Mouse (Mus musculus): ENCODE measurements around the gene Sympk. TPM values are rescaled to one million over a fixed set of nuclear protein-coding genes. Genes with fewer than 3 reads are reported as not detected.

The Sympk gene
- 21.6 and 22.6 TPM in 2 replicates for polyA plus RNA-seq (2012)

DNA sequence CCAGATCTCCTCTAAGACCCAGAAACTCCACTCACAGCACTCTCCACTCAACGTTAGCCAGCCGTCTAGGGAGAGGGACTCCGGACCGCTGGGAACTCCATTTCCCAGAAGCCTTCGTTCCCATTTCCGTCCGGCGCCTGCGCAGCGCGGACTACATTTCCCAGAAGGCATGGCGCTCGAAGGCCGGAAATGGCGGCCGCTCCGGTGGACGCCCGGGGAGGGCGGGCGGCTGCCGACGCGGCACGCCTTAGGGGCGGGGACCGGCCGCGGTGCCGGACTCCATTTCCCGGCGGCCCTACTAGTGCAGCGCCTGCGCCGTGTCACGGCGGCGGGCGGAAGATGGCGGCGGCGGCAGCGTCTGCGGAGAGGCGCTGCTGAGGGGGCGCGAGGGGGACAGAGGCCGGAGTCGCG is at the start of gene Sympk:
Sympk (plus strand) TSS at position 282 of the 411 bp plus-strand sequence.
- Histone ChIP-seq H3K27me3 (ENCODE audit: control insufficient read depth) (peaks cover 46% of the 10 kb centered on the region), H3K4me1 (ENCODE audit: control insufficient read depth) (peaks cover 44% of the 10 kb centered on the region), H3K36me3 (ENCODE audit: control insufficient read depth) (peaks cover 13% of the 10 kb centered on the region), H3K4me3 (replicated peaks) (peak within 1 kb of the TSS; percentile 95), H3K9me3 (ENCODE audit: control insufficient read depth, low read length) (no peaks in the 10 kb centered on the region; the same call in 1 of the 2 replicates)
- TF ChIP-seq GATA1 (IDR thresholded peaks at IDR 0.05; ENCODE audit: low read length) (no peak), TAL1 (IDR thresholded peaks at IDR 0.05; ENCODE audit: low read length) (no peak)

DNA sequence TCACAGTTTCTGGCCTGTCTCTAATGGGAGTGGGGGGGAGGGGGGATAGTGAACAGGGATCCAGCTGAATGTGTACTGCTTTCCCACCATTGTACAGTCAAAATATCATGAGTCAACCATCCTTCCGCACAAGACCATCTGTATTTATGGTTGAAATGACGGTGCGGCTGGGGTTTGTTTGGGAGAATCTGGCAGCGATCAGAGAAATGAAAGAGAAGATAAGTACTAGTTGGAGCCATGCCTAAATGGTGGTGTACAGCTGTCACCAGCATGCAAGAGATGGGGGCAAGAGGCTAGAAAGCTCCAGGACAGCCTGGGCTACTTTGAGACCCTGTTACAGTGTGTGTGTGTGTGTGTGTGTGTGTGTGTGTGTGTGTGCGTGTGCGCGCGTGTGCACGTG is 45.8 kb upstream of the Sympk start:
- H3K36me3 ChIP-seq (ENCODE audit: control insufficient read depth) = no peaks in the 10 kb centered on the region
- no peak overlapping the region for H3K4me3 ChIP-seq (replicated peaks)
- no peaks in the 10 kb centered on the region for H3K27me3 ChIP-seq (ENCODE audit: control insufficient read depth)
- no peak for TF ChIP-seq TAL1 (IDR thresholded peaks at IDR 0.05; ENCODE audit: low read length)
- TF ChIP-seq GATA1 (IDR thresholded peaks at IDR 0.05; ENCODE audit: low read length) = no peak
- H3K9me3 ChIP-seq (ENCODE audit: control insufficient read depth, low read length) = no peaks in the 10 kb centered on the region
- no peaks in the 10 kb centered on the region for H3K4me1 ChIP-seq (ENCODE audit: control insufficient read depth)

DNA sequence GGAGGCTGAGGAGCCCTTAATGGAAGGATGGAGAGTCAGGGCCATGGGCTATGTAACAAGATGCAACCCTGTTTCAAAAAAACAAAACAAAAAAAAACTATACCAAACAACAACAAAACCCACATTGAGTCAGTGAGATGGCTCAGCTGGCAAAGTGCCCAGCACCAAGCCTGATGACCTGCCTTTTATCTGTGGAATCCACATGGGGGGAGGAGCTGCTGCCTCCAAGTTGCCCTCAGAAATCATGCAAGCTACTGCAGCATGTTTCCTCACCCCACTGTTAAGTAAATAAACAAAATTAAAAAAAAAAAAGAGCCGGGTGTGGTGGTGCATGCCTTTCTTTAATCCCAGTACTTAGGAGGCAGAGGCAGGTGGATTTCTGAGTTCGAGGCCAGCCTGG is 37.7 kb upstream of the Sympk start:
- H3K9me3 ChIP-seq (ENCODE audit: control insufficient read depth, low read length) = no peaks in the 10 kb centered on the region; the same call in 1 of the 2 replicates
- H3K4me1 ChIP-seq (ENCODE audit: control insufficient read depth) = peaks cover 16% of the 10 kb centered on the region
- peaks cover 42% of the 10 kb centered on the region for H3K27me3 ChIP-seq (ENCODE audit: control insufficient read depth)
- TF ChIP-seq TAL1 (IDR thresholded peaks at IDR 0.05; ENCODE audit: low read length) (no peak), GATA1 (IDR thresholded peaks at IDR 0.05; ENCODE audit: low read length) (no peak)
- no peaks in the 10 kb centered on the region for H3K36me3 ChIP-seq (ENCODE audit: control insufficient read depth)
- no peak overlapping the region for H3K4me3 ChIP-seq (replicated peaks)

DNA sequence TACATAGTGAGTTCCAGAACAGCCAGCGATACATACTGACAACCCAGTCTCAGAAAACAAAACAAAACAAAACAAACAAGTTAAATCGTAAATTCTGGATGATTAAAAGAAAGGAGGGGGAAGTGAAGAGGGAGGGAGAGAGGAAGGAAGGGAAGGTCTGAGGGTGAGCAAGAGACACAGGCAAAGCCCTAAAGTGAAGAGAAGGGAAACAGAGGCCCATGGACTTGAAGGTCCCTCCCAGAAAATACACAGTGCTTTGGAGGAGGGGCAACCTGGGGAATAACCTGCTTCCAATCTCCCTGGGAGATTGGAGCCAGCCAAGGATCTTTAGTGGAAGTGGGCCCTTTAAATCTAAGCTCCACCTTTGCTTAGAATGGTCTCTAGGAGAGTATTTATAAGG is 37.1 kb upstream of the Sympk start, which contains the start of gene Nanos2:
Nanos2 (plus strand) TSS at position 301 of the 400 bp plus-strand sequence.
- Histone ChIP-seq H3K9me3 (ENCODE audit: control insufficient read depth, low read length) (peaks cover 1% of the 10 kb centered on the region; the same call in 1 of the 2 replicates), H3K4me3 (replicated peaks) (no peak within 1 kb of the TSS), H3K27me3 (ENCODE audit: control insufficient read depth) (peaks cover 48% of the 10 kb centered on the region), H3K36me3 (ENCODE audit: control insufficient read depth) (no peaks in the 10 kb centered on the region), H3K4me1 (ENCODE audit: control insufficient read depth) (peaks cover 22% of the 10 kb centered on the region)
- TF ChIP-seq GATA1 (IDR thresholded peaks at IDR 0.05; ENCODE audit: low read length) (no peak), TAL1 (IDR thresholded peaks at IDR 0.05; ENCODE audit: low read length) (no peak)

DNA sequence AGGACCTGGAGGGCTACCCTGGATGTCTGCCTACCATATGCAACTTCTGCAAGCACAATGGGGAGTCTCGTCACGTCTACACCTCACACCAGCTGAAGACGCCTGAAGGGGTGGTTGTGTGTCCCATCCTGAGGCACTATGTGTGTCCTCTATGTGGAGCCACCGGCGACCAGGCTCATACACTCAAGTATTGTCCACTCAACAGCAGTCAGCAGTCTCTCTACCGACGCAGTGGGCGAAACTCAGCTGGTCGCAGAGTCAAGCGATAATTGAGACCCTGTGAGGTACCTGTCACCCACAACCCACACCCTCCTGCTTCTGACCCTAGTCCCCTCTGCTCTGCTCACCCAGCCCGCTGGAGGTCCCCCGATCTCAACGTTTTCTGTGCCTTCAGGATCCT is 36.4 kb upstream of the Sympk start:
- peaks cover 54% of the 10 kb centered on the region for H3K27me3 ChIP-seq (ENCODE audit: control insufficient read depth)
- H3K36me3 ChIP-seq (ENCODE audit: control insufficient read depth) = no peaks in the 10 kb centered on the region
- peaks cover 24% of the 10 kb centered on the region for H3K4me1 ChIP-seq (ENCODE audit: control insufficient read depth)
- H3K9me3 ChIP-seq (ENCODE audit: control insufficient read depth, low read length) = peaks cover 4% of the 10 kb centered on the region; the same call in 1 of the 2 replicates
- H3K4me3 ChIP-seq (replicated peaks) = no peak overlapping the region
- TF ChIP-seq TAL1 (IDR thresholded peaks at IDR 0.05; ENCODE audit: low read length) = no peak
- TF ChIP-seq GATA1 (IDR thresholded peaks at IDR 0.05; ENCODE audit: low read length) = no peak

DNA sequence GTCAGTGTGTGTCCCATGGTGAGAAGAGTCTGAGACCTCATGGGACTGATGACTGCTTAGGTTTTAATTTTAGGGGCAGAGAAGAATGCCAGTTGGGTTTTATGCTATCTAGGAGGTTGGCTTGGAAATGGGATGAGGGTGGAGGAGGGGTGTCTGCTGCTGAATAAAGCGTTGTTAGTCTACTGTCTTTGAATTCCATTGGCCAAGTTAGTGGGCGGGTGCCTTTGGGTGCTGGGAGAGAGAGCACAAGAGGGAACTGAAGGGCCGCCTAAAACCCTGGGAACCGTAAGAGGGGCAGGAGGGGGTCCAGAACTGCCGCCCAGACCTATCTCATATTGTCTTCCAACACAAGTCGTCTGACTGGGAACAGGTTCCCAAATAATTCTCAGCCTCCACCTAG is 35.4 kb upstream of the Sympk start:
- TF ChIP-seq GATA1 (IDR thresholded peaks at IDR 0.05; ENCODE audit: low read length) = no peak
- no peak for TF ChIP-seq TAL1 (IDR thresholded peaks at IDR 0.05; ENCODE audit: low read length)
- peaks cover 24% of the 10 kb centered on the region for H3K4me1 ChIP-seq (ENCODE audit: control insufficient read depth)
- peaks cover 65% of the 10 kb centered on the region for H3K27me3 ChIP-seq (ENCODE audit: control insufficient read depth)
- H3K4me3 ChIP-seq (replicated peaks) = no peak overlapping the region
- H3K36me3 ChIP-seq (ENCODE audit: control insufficient read depth) = no peaks in the 10 kb centered on the region
- H3K9me3 ChIP-seq (ENCODE audit: control insufficient read depth, low read length) = peaks cover 4% of the 10 kb centered on the region; the same call in 1 of the 2 replicates

DNA sequence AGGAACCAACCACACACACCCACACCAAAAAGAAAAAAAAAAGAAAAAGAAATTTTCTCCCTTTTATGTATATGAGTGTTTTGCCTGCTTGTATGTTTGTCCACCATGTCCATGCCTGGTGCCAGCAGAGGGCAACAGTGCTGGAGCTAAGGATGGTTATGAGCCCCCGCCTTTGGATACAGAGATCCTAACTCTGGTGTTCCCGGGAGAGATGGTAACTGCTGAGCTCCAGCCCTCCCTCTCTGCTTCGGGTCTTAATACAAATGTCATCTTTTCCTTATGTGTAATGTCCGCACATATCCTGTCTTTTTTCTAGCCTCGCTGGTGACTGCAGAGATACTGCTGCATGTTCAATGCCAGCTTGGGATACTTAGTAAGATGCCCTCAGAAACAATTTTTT is 34.2 kb upstream of the Sympk start:
- H3K4me3 ChIP-seq (replicated peaks) = no peak overlapping the region
- H3K27me3 ChIP-seq (ENCODE audit: control insufficient read depth) = peaks cover 68% of the 10 kb centered on the region
- H3K9me3 ChIP-seq (ENCODE audit: control insufficient read depth, low read length) = peaks cover 4% of the 10 kb centered on the region; the same call in 1 of the 2 replicates
- TF ChIP-seq GATA1 (IDR thresholded peaks at IDR 0.05; ENCODE audit: low read length) (no peak), TAL1 (IDR thresholded peaks at IDR 0.05; ENCODE audit: low read length) (no peak)
- peaks cover 24% of the 10 kb centered on the region for H3K4me1 ChIP-seq (ENCODE audit: control insufficient read depth)
- peaks cover under 1% of the 10 kb centered on the region; the same call in 1 of the 2 replicates for H3K36me3 ChIP-seq (ENCODE audit: control insufficient read depth)

DNA sequence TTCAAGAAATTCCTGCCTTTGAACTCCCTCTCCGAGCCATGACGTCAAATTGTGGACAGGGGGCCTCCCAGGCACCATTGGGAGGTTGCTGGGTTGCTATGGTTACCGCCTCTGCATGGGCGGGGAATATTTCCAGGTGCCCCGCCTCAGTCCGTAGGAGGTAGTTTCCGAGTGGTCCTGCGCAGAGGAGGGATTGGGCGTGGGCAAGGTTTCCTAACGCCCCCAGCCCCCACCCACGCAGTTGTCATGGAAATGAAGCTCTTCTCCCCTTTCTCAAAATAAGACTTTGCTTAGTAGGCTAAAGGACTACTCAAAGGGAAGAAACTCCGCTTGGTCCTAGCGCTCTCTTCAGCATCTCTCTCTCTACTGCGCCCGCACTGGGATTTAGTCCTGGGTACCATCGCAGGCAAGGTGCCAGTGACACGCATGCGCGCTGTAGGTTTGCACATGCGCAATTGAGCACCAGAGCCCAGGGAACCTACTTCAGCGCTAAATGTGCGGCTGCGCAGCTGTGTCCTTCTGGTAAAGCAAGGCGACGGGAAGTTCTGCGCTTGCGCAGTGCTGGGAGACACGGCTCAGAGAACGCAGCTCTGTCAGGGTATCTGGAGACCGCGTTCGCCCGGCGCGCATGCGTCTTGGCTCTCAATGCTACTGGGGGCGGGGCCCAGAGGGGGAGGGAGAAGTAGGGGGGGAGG is 33.4 kb upstream of the Sympk start, which contains the start of gene Mypop:
Mypop (plus strand) TSS at position 645 of the 695 bp plus-strand sequence.
- Histone ChIP-seq H3K27me3 (ENCODE audit: control insufficient read depth) (peaks cover 68% of the 10 kb centered on the region), H3K4me3 (replicated peaks) (peak within 1 kb of the TSS; percentile 54), H3K9me3 (ENCODE audit: control insufficient read depth, low read length) (peaks cover 4% of the 10 kb centered on the region; the same call in 1 of the 2 replicates), H3K4me1 (ENCODE audit: control insufficient read depth) (peaks cover 24% of the 10 kb centered on the region), H3K36me3 (ENCODE audit: control insufficient read depth) (peaks cover 4% of the 10 kb centered on the region; the same call in 1 of the 2 replicates)
- no peak for TF ChIP-seq GATA1 (IDR thresholded peaks at IDR 0.05; ENCODE audit: low read length)
- no peak for TF ChIP-seq TAL1 (IDR thresholded peaks at IDR 0.05; ENCODE audit: low read length)

DNA sequence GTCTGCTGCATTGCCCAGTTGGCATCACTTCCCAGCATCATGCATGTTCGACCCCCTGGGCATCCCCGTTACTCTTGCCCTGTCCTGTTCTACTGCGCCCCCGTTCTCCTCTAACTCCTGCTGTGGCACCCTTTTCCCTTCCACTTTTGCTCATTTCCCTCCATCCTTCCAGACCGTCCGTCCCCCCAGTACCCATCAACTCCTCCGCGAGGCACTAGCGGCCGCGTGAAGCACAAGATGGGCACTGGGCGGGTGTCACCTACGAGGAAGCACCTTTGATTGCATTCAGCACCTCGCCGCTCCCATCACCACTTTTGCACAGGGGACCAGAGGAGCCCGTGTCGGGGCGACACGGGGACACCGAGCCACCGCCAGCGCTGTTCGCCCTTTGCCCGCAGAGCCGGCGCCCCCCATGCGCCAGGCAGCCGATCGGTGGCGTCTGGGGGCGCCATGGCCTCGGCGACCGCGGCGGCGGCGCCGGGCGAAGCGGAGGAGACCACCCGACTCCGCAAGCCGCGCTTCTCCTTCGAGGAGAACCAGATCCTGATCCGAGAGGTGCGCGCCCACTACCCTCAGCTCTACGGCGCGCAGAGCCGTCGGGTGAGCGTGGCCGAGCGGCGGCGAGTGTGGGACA is 32.4 kb upstream of the Sympk start:
- H3K4me3 ChIP-seq (replicated peaks) = peak overlapping the region; percentile 54
- peaks cover 68% of the 10 kb centered on the region for H3K27me3 ChIP-seq (ENCODE audit: control insufficient read depth)
- H3K9me3 ChIP-seq (ENCODE audit: control insufficient read depth, low read length) = peaks cover 4% of the 10 kb centered on the region; the same call in 1 of the 2 replicates
- peaks cover 20% of the 10 kb centered on the region for H3K4me1 ChIP-seq (ENCODE audit: control insufficient read depth)
- H3K36me3 ChIP-seq (ENCODE audit: control insufficient read depth) = peaks cover 4% of the 10 kb centered on the region; the same call in 1 of the 2 replicates
- TF ChIP-seq TAL1 (IDR thresholded peaks at IDR 0.05; ENCODE audit: low read length) (no peak), GATA1 (IDR thresholded peaks at IDR 0.05; ENCODE audit: low read length) (no peak)

All from erythroblast, embryonic 14.5 days (primary cell).